Mouse (Mus musculus) CH12.LX (cell line): ENCODE measurements at regions not wholly inside any gene's neighbourhood (a gene's known extent, or its start where the extent isn't known, plus 50 kb on each side); places are given as distances from the start of the nearest gene placed in this dataset.
"Not testable (repeated sequence)": the region's sequence is repeated elsewhere in the genome, so short reads cannot be mapped to it uniquely, and the experiment has no call there.

Experiments used
- DNase-seq: peaks from one replicate; pipeline ENCODE4 v3.0.0-alpha.2; 2013; ENCODE audit errors: extremely low read depth
- H3K27ac ChIP-seq: 2 replicates; pipeline ENCODE4 v1.5.1; 2012; ENCODE audit warnings: low read depth, mild to moderate bottlenecking, control low read depth, moderate library complexity; ENCODE audit not compliant: insufficient read depth
- H3K27me3 ChIP-seq: replicated peaks from 2 replicates; pipeline ENCODE3; 2012; ENCODE audit warnings: inconsistent platforms
- H3K36me3 ChIP-seq, 2 experiments: replicated peaks in 1 of 2; 2 replicates each; pipeline versions ENCODE3 to v1.6.1; 2012; ENCODE audit warnings: inconsistent platforms in 1 of 2, low read length in 1 of 2, mild to moderate bottlenecking in 1 of 2, mixed read lengths in 1 of 2, moderate library complexity in 1 of 2; ENCODE audit not compliant: control insufficient read depth in 1 of 2, insufficient read depth in 1 of 2
- H3K4me1 ChIP-seq, 2 experiments: 2 replicates each; pipeline ENCODE4 v1.6.1; 2012; ENCODE audit warnings: inconsistent platforms in 1 of 2, moderate library complexity in 1 of 2; ENCODE audit not compliant: insufficient read depth in 2 of 2, control insufficient read depth in 1 of 2
- H3K4me2 ChIP-seq: 2 replicates; pipeline ENCODE4 v1.6.1; 2012; ENCODE audit warnings: low read depth, mild to moderate bottlenecking, control low read depth; ENCODE audit not compliant: poor library complexity, insufficient read depth, severe bottlenecking
- H3K4me3 ChIP-seq, 3 experiments: fragments of 150-350 bp in 1 of 3; sonication (generic) in 1 of 3; replicated peaks in 1 of 3; 2 replicates each; pipeline versions ENCODE3 to v1.5.1; 2011 to 2012; ENCODE audit warnings: low read depth in 2 of 3, low read length in 2 of 3, mild to moderate bottlenecking in 2 of 3, moderate library complexity in 2 of 3, control low read depth in 1 of 3, improper control_type of control experiment in 1 of 3, inconsistent platforms in 1 of 3, mixed read lengths in 1 of 3; ENCODE audit not compliant: poor library complexity in 1 of 3
- H3K79me2 ChIP-seq: replicated peaks from 2 replicates; pipeline ENCODE4 v1.6.1; 2012; ENCODE audit warnings: mild to moderate bottlenecking, moderate library complexity; ENCODE audit not compliant: control insufficient read depth, poor library complexity, insufficient read depth, severe bottlenecking; ENCODE audit errors: extremely low read depth
- H3K9ac ChIP-seq: 2 replicates; pipeline ENCODE4 v1.6.1; 2012; ENCODE audit warnings: low read depth, mild to moderate bottlenecking, control low read depth, moderate library complexity; ENCODE audit not compliant: insufficient read depth
- H3K9me3 ChIP-seq: replicated peaks from 2 replicates; pipeline ENCODE3; 2012; ENCODE audit warnings: low read length, inconsistent platforms, mixed read lengths
- CHD2 ChIP-seq: IDR thresholded peaks from 2 replicates; pipeline ENCODE4 v1.6.1; 2011; ENCODE audit warnings: low read length, improper control_type of control experiment
- CTCF ChIP-seq, 2 experiments: IDR thresholded peaks in 1 of 2; conservative IDR thresholded peaks in 1 of 2; 2 replicates each; pipeline ENCODE4 v1.5.1; 2011 to 2012; ENCODE audit warnings: low read depth in 2 of 2, low read length in 2 of 2, improper control_type of control experiment in 1 of 2, inconsistent platforms in 1 of 2, mild to moderate bottlenecking in 1 of 2, moderate library complexity in 1 of 2
- EP300 ChIP-seq: IDR thresholded peaks from 2 replicates; pipeline ENCODE4 v1.6.1; 2011; ENCODE audit warnings: low read length, improper control_type of control experiment
- HCFC1 ChIP-seq: IDR thresholded peaks from 2 replicates; pipeline ENCODE4 v1.6.1; 2012; ENCODE audit warnings: low read depth, mild to moderate bottlenecking, inconsistent platforms, low read length, improper control_type of control experiment
- JUND ChIP-seq: conservative IDR thresholded peaks from 2 replicates; pipeline ENCODE4 v1.6.1; 2011; ENCODE audit warnings: low read depth, low read length, improper control_type of control experiment
- KAT2A ChIP-seq: IDR thresholded peaks from 2 replicates; pipeline ENCODE4 v1.6.1; 2012; ENCODE audit warnings: low read length, improper control_type of control experiment, inconsistent platforms; ENCODE audit not compliant: insufficient replicate concordance
- MEF2A ChIP-seq: IDR thresholded peaks from 2 replicates; pipeline ENCODE4 v1.6.1; 2014; ENCODE audit warnings: low read depth, mild to moderate bottlenecking, inconsistent platforms, low read length, improper control_type of control experiment, borderline replicate concordance
- NELFE ChIP-seq: IDR thresholded peaks from 2 replicates; pipeline ENCODE4 v1.6.1; 2011; ENCODE audit warnings: low read depth, low read length, improper control_type of control experiment
- NRF1 ChIP-seq: IDR thresholded peaks from 2 replicates; pipeline ENCODE4 v1.6.1; 2014; ENCODE audit warnings: low read depth, mild to moderate bottlenecking, inconsistent platforms, low read length, improper control_type of control experiment, moderate library complexity
- RAD21 ChIP-seq: IDR thresholded peaks from 2 replicates; pipeline ENCODE4 v1.6.1; 2011; ENCODE audit warnings: low read depth, mild to moderate bottlenecking, low read length, improper control_type of control experiment, moderate library complexity
- RCOR1 ChIP-seq: conservative IDR thresholded peaks from 2 replicates; pipeline ENCODE4 v1.6.1; 2012; ENCODE audit warnings: low read depth, mild to moderate bottlenecking, inconsistent platforms, low read length, improper control_type of control experiment
- TCF12 ChIP-seq: IDR thresholded peaks from 2 replicates; pipeline ENCODE4 v1.6.1; 2014; ENCODE audit warnings: low read depth, mild to moderate bottlenecking, inconsistent platforms, low read length, improper control_type of control experiment
- USF1 ChIP-seq: IDR thresholded peaks from 2 replicates; pipeline ENCODE4 v1.6.1; 2014; ENCODE audit warnings: low read depth, mild to moderate bottlenecking, inconsistent platforms, low read length, improper control_type of control experiment
- ZKSCAN1 ChIP-seq: IDR thresholded peaks from 2 replicates; pipeline ENCODE4 v1.6.1; 2012; ENCODE audit warnings: low read depth, inconsistent platforms, low read length, improper control_type of control experiment, borderline replicate concordance
- dilution Hi-C: fragments of 300-500 bp; cut with MboI; formaldehyde crosslinking; loops from 2 replicates; pipeline ENCODE4 v1.14.3; 2020; ENCODE audit warnings: low sequenced_read_pairs; ENCODE audit not compliant: extremely low pct_unique_long_range_greater_than_20kb, extremely low pct_ligation_motif_present
- in situ Hi-C: fragments of 300-500 bp; cut with MboI; formaldehyde crosslinking; loops from 3 replicates; pipeline ENCODE4 v1.14.3; 2019; ENCODE audit warnings: low sequenced_read_pairs, low pct_ligation_motif_present, low pct_unique_long_range_greater_than_20kb, mixed read lengths

DNA sequence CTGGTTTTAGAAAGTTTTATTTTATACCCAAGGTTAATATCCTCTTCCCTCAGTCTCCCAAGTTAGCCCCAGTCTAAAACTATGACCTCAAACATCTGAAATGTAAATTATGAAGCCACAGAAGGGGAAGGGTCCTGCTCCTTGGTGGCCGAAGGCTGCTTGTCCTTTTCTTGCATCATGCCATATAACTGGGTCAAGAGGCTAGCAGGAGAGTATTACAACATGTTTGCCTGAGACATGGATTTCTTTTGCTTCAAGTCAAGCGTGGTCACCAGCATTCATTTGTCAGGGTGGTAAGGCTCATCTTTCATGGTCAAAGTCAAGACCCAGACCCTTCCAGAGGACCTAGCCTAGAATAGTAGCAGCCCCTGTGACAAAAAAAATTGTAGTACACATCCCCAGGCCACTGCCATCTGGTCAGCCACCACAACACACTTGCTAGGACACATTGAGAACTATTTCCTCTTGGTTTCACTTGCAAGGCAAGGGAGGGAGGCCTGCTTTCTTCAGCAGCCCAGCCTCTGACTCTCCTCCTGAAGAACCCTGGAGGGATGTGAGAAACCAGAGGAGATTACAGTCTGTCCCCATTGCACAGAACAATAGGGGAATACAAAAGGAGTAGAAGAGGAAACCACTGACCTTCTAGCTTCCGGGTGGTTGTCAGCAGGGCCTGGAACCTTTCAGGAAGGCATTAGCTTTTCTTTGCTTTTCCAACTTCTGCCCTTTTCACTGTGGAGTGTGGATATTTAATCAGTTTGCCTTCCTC, 85.3 kb downstream of the Rassf10 start:
- Histone ChIP-seq H3K9me3 (peaks cover 2% of the 10 kb centered on the region), H3K27ac (no peak overlapping the region), H3K9ac (no peak overlapping the region), H3K27me3 (no peaks in the 10 kb centered on the region), H3K4me1 (peaks cover 6 to 12% of the 10 kb centered on the region in 2 experiments; a peak in 3 of 4 replicates), H3K36me3 (no peaks in the 10 kb centered on the region), H3K79me2 (no peaks in the 10 kb centered on the region), H3K4me3 (no peak overlapping the region), H3K4me2 (no peak overlapping the region)
- in situ Hi-C loops (no loop called here), dilution Hi-C loops (no loop called here)
- DNase-seq, result no peak
- TF ChIP-seq EP300, result no peak
- TF ChIP-seq RCOR1, result no peak
- no peak for TF ChIP-seq TCF12
- no peak for TF ChIP-seq HCFC1
- TF ChIP-seq KAT2A, result no peak
- no peak for TF ChIP-seq NELFE

DNA sequence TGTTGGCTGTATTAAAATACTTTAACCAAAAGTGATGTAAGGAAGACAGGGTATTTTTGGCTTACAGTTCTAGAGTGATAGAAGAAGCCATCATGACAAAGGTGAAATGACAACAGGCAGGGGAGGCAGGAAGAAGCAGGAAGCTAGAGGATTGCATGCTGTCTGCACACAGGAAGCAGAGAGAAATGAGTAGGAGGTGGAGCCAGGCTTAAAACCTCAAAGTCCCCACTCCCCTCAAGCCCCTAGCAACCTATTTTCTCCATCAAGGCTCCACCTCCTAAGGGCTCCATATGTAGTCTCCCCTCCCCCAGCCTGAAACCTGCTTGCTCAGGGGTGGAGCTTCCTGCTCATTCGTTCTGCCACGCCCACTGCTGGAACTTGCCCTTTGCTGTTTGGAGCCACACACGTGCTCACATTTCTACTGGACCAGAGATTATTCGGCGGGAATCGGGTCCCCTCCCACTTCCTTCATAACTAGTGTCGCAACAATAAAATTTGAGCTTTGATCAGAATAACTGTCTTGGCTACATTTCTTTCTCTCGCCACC, 91.9 kb downstream of the Rassf10 start:
- H3K27ac ChIP-seq, H3K36me3 ChIP-seq, H3K79me2 ChIP-seq, DNase-seq, H3K4me2 ChIP-seq, H3K9me3 ChIP-seq, dilution Hi-C loops, in situ Hi-C loops, H3K27me3 ChIP-seq, H3K9ac ChIP-seq, H3K4me3 ChIP-seq: not testable (repeated sequence)
- peaks cover 21 to 50% of the 10 kb centered on the region in 2 experiments for H3K4me1 ChIP-seq

DNA sequence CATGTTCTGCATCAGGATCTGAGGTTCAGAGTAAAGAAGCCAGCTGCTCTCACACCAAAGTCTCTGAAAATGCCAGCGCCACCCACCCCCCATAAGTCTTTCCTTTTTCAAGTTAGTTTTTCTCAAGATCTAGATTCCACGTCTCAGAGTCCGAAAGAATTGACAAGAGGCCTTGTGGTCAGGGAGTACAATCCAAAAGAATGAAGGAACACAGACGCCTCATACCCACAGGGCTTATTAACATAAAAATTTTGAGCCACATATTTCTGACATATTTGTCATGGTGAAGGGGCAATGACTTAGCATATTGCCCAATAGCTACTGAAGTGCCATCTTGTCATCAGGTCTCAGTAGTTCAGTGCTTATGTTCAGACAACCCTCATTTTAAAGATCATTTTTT, 92.6 kb downstream of the Rassf10 start:
- TF ChIP-seq JUND (no peak), USF1 (no peak), HCFC1 (no peak), ZKSCAN1 (no peak), CHD2 (no peak), NRF1 (no peak), CTCF (conservative IDR thresholded peaks at IDR 0.05 in 1 of 2, IDR thresholded peaks at IDR 0.05 in 1 of 2; ENCODE audit: low read depth in 2 of 2, low read length in 2 of 2) (no peak), RAD21 (no peak), MEF2A (no peak)
- no peak overlapping the region for H3K4me2 ChIP-seq

More for the DNA sequence above, 92.6 kb downstream of the Rassf10 start:
- Histone ChIP-seq H3K9me3 (peaks cover 8% of the 10 kb centered on the region), H3K36me3 (no peaks in the 10 kb centered on the region), H3K79me2 (no peaks in the 10 kb centered on the region), H3K4me3 (no peak overlapping the region), H3K27ac (no peak overlapping the region), H3K4me1 (peaks cover 23 to 57% of the 10 kb centered on the region in 2 experiments), H3K9ac (no peak overlapping the region), H3K27me3 (no peaks in the 10 kb centered on the region)
- dilution Hi-C loops, result no loop called here
- no peak for DNase-seq
- in situ Hi-C loops, result no loop called here
